Mouse (Mus musculus) forebrain, postnatal 0 days (tissue): ENCODE measurements around the gene Uqcrc1. TPM values are rescaled to one million over a fixed set of nuclear protein-coding genes. Genes with fewer than 3 reads are reported as not detected.

Experiments
- ATAC-seq: fragments of 200-750 bp; cut with Nextera tagmentation; 2 replicates; pipeline ENCODE4 v1.8.0; 2017; ENCODE audit warnings: mild to moderate bottlenecking, moderate library complexity
- DNase-seq: peaks from one replicate; pipeline ENCODE4 v3.0.0-alpha.2; 2015
- H3K27ac ChIP-seq: fragments of 300-500 bp; sonication (generic); 2 replicates; pipeline ENCODE4 v1.5.1; 2014; ENCODE audit warnings: low read depth, mild to moderate bottlenecking, antibody characterized with exemption, low read length, moderate library complexity, mixed read lengths
- H3K27me3 ChIP-seq: fragments of 300-500 bp; sonication (generic); 2 replicates; pipeline ENCODE4 v1.6.1; 2014; ENCODE audit warnings: mild to moderate bottlenecking, low read length, mixed read lengths; ENCODE audit not compliant: insufficient read depth
- H3K36me3 ChIP-seq: fragments of 300-500 bp; sonication (generic); 2 replicates; pipeline ENCODE4 v1.6.1; 2014; ENCODE audit warnings: mild to moderate bottlenecking, moderate library complexity; ENCODE audit not compliant: insufficient read depth
- H3K4me1 ChIP-seq: fragments of 300-500 bp; sonication (generic); 2 replicates; pipeline ENCODE4 v1.6.1; 2014; ENCODE audit warnings: antibody characterized with exemption; ENCODE audit not compliant: insufficient read depth
- H3K4me2 ChIP-seq: fragments of 300-500 bp; sonication (generic); 2 replicates; pipeline ENCODE4 v1.6.1; 2014; ENCODE audit warnings: low read depth, mild to moderate bottlenecking, moderate library complexity
- H3K4me3 ChIP-seq: fragments of 300-500 bp; sonication (generic); 2 replicates; pipeline ENCODE4 v1.5.1; 2014; ENCODE audit warnings: low read depth, low read length, mixed read lengths
- H3K9ac ChIP-seq: fragments of 300-500 bp; sonication (generic); 2 replicates; pipeline ENCODE4 v1.6.1; 2014; ENCODE audit warnings: mild to moderate bottlenecking
- H3K9me3 ChIP-seq: fragments of 300-500 bp; sonication (generic); 2 replicates; pipeline ENCODE4 v1.6.1; 2016; ENCODE audit warnings: low read length
- CTCF ChIP-seq: sonication (generic); IDR thresholded peaks from 2 replicates; pipeline ENCODE4 v1.5.1; 2016; ENCODE audit warnings: antibody characterized with exemption, control low read depth, low read depth
- WGBS: fragments of 180-500 bp; shearing (Covaris S2); extraction: QIAGEN DNeasy Blood & Tissue Kit; methylation state at CpG from one replicate; pipeline ENCODE4 v1.1.7; 2014; 5-methylcytosine and 5-hydroxymethylcytosine counted together
- polyA plus RNA-seq: library from polyadenylated mRNA; unstranded; fragments of >200 nt; fragmentation: Nextera tagmentation; extraction: Ambion mirVana; gene quantifications from 2 replicates; pipeline ENCODE4 v1.2.1, GENCODE M21; 2015
- total RNA-seq: library from RNA; depleted of rRNA; stranded (reverse); fragments of >200 nt; gene quantifications from 2 replicates; pipeline ENCODE4 v1.2.3, GENCODE M21; 2014

Uqcrc1 gene
- total and polyA plus RNA-seq, 2 experiments from 2014 or later = 327 to 482 TPM

- Histone ChIP-seq H3K4me3 (no peak overlapping the region), H3K36me3 (no peaks in the 10 kb centered on the region), H3K9me3 (no peaks in the 10 kb centered on the region), H3K9ac (no peak overlapping the region), H3K4me2 (no peak overlapping the region), H3K27me3 (no peaks in the 10 kb centered on the region), H3K4me1 (no peaks in the 10 kb centered on the region), H3K27ac (no peak overlapping the region)
- ATAC-seq (no peak), DNase-seq (no peak)
- WGBS = 82% methylated on average over 9 of the region's 9 CpGs
- TF ChIP-seq CTCF = no peak
Measured at GRCm38 (mm10) chr9:108983209-108983608, 46.8 kb downstream of the Uqcrc1 start.

GRCm38 (mm10) chr9:108985710-108986109 is 49.3 kb downstream of the Uqcrc1 start, which contains the start of gene Ucn2:
Gene Ucn2, plus strand, starts transcription at chr9:108986010.
- no peak within 1 kb of the TSS for H3K27ac ChIP-seq
- H3K9me3 ChIP-seq = no peaks in the 10 kb centered on the region
- no peak for TF ChIP-seq CTCF
- no peak for DNase-seq
- H3K4me3 ChIP-seq = no peak within 1 kb of the TSS
- no peak for ATAC-seq
- H3K9ac ChIP-seq = no peak within 1 kb of the TSS
- no peaks in the 10 kb centered on the region for H3K36me3 ChIP-seq
- no peaks in the 10 kb centered on the region for H3K4me1 ChIP-seq
- 81% methylated on average over 4 of the region's 4 CpGs for WGBS
- no peak within 1 kb of the TSS for H3K4me2 ChIP-seq
- H3K27me3 ChIP-seq = no peaks in the 10 kb centered on the region

GRCm38 (mm10) chr9:108987704-108988350 is 51.4 kb downstream of the Uqcrc1 start:
- DNase-seq (no peak), ATAC-seq (no peak)

GRCm38 (mm10) chr9:108989802-108990461 is 53.5 kb downstream of the Uqcrc1 start:
- ATAC-seq (no peak), DNase-seq (no peak)
- H3K9ac ChIP-seq = no peak overlapping the region
- no peak overlapping the region for H3K4me3 ChIP-seq
- TF ChIP-seq CTCF = no peak
- peaks cover 8% of the 10 kb centered on the region; the same call in 1 of the 2 replicates for H3K4me1 ChIP-seq
- no peaks in the 10 kb centered on the region for H3K27me3 ChIP-seq
- no peak overlapping the region for H3K4me2 ChIP-seq
- no peaks in the 10 kb centered on the region for H3K36me3 ChIP-seq
- 77% methylated on average over 4 of the region's 4 CpGs for WGBS
- no peak overlapping the region for H3K27ac ChIP-seq
- no peaks in the 10 kb centered on the region for H3K9me3 ChIP-seq

More at GRCm38 (mm10) chr9:108987704-108988350, 51.4 kb downstream of the Uqcrc1 start:
- H3K9ac ChIP-seq = no peak overlapping the region
- H3K27ac ChIP-seq = no peak overlapping the region
- no peak overlapping the region for H3K4me2 ChIP-seq
- no peaks in the 10 kb centered on the region for H3K36me3 ChIP-seq
- peaks cover 5% of the 10 kb centered on the region; the same call in 1 of the 2 replicates for H3K4me1 ChIP-seq
- WGBS = 25% methylated on average over 14 of the region's 15 CpGs
- H3K4me3 ChIP-seq = no peak overlapping the region
- TF ChIP-seq CTCF = no peak
- no peaks in the 10 kb centered on the region for H3K27me3 ChIP-seq
- H3K9me3 ChIP-seq = no peaks in the 10 kb centered on the region

GRCm38 (mm10) chr9:108990462-108990820 is 54.0 kb downstream of the Uqcrc1 start:
- no peak for ATAC-seq
- H3K27ac ChIP-seq = no peak overlapping the region
- no peak overlapping the region for H3K9ac ChIP-seq
- no peaks in the 10 kb centered on the region for H3K36me3 ChIP-seq
- no peak for DNase-seq
- no peaks in the 10 kb centered on the region for H3K9me3 ChIP-seq
- peaks cover 8% of the 10 kb centered on the region; the same call in 1 of the 2 replicates for H3K4me1 ChIP-seq
- no peak for TF ChIP-seq CTCF
- no peak overlapping the region for H3K4me2 ChIP-seq
- H3K4me3 ChIP-seq = no peak overlapping the region
- 55% methylated on average over 7 of the region's 7 CpGs for WGBS
- H3K27me3 ChIP-seq = no peaks in the 10 kb centered on the region

GRCm38 (mm10) chr9:108991428-108992084 is 55.1 kb downstream of the Uqcrc1 start, which contains the start of gene Pfkfb4:
Gene Pfkfb4, plus strand, starts transcription at chr9:108991778.
- ATAC-seq (peak; percentile 97), DNase-seq (peak; percentile 97)
- Histone ChIP-seq H3K36me3 (no peaks in the 10 kb centered on the region), H3K9ac (peak within 1 kb of the TSS; percentile 75), H3K27me3 (no peaks in the 10 kb centered on the region), H3K4me1 (peaks cover 8% of the 10 kb centered on the region; the same call in 1 of the 2 replicates), H3K4me3 (peak within 1 kb of the TSS; percentile 72), H3K9me3 (no peaks in the 10 kb centered on the region), H3K27ac (peak within 1 kb of the TSS; percentile 82), H3K4me2 (peak within 1 kb of the TSS; percentile 79)
- WGBS = under 1% methylated on average over 31 of the region's 31 CpGs
- no peak for TF ChIP-seq CTCF

- H3K4me3 ChIP-seq = peak overlapping the region; percentile 72
- no peak for ATAC-seq
- H3K36me3 ChIP-seq = no peaks in the 10 kb centered on the region
- TF ChIP-seq CTCF = no peak
- peak overlapping the region; percentile 82 for H3K27ac ChIP-seq
- no peaks in the 10 kb centered on the region for H3K27me3 ChIP-seq
- H3K9me3 ChIP-seq = no peaks in the 10 kb centered on the region
- DNase-seq = no peak
- H3K4me1 ChIP-seq = peaks cover 8% of the 10 kb centered on the region; the same call in 1 of the 2 replicates
- H3K4me2 ChIP-seq = peak overlapping the region; percentile 79
- peak overlapping the region; percentile 75 for H3K9ac ChIP-seq
- 7% methylated on average over 18 of the region's 18 CpGs for WGBS
Measured at GRCm38 (mm10) chr9:108992085-108992469, 55.6 kb downstream of the Uqcrc1 start.
